15 mouse cellular contexts compared by ENCODE assay signal in genomic region chr7:79522046-79522445, GRCm38 (mm10). TPM values are rescaled to one million over a fixed set of nuclear protein-coding genes. Genes with fewer than 3 reads are reported as not detected.
A peak's percentile ranks its signal among the peaks of the same experiment; 100 is the strongest.
DNase-seq lines count a peak whose midpoint lies in the region; ATAC-seq and TF ChIP-seq lines count a peak whose summit lies in the region.
"Had no signal": no experiment of that assay in that cellular context is flagged by ENCODE, and none has a peak within 500 bp of the region (broad histone marks: within the 10 kb centered on the region; RNA-seq: fewer than 3 reads in every experiment).

No protein-coding gene starts in this region.

- WGBS in midbrain, embryonic 10.5 days = 85% methylated on average over 3 of the region's 3 CpGs
- 95% methylated on average over 3 of the region's 3 CpGs for WGBS in midbrain, embryonic 11.5 days
- WGBS in forebrain, postnatal 0 days = 50% methylated on average over 3 of the region's 3 CpGs
- 89% methylated on average over 3 of the region's 3 CpGs for WGBS in midbrain, embryonic 13.5 days
- WGBS in kidney, embryonic 16.5 days = 86% methylated on average over 3 of the region's 3 CpGs

- H3K9me3 ChIP-seq in midbrain, embryonic 10.5 days (replicated peaks) = no peaks in the 10 kb centered on the region
- no peaks in the 10 kb centered on the region for H3K9me3 ChIP-seq in midbrain, embryonic 11.5 days (ENCODE audit: control insufficient read depth, low read length)
- no peaks in the 10 kb centered on the region for H3K9me3 ChIP-seq in forebrain, postnatal 0 days (ENCODE audit: low read length)
- H3K9me3 ChIP-seq in midbrain, embryonic 13.5 days = no peaks in the 10 kb centered on the region
- no peaks in the 10 kb centered on the region for H3K9me3 ChIP-seq in kidney, embryonic 16.5 days (ENCODE audit: low read length)
- H3K9me3 ChIP-seq: embryonic facial prominence, embryonic 12.5 days; kidney, embryonic 15.5 days; liver, embryonic 12.5 days; megakaryocyte, embryonic 14.5 days had no signal

- no peak for ATAC-seq in midbrain, embryonic 11.5 days (ENCODE audit: low FRiP score)
- ATAC-seq in forebrain, postnatal 0 days = no peak
- no peak for ATAC-seq in midbrain, embryonic 13.5 days
- no peak for ATAC-seq in kidney, embryonic 16.5 days (ENCODE audit: low FRiP score, low TSS enrichment)
- ATAC-seq: inflammation-experienced regulatory T-cells, adult 6 months; liver, embryonic 12.5 days had no signal

- peaks cover 98% of the 10 kb centered on the region for H3K27me3 ChIP-seq in midbrain, embryonic 10.5 days (ENCODE audit: low read depth, poor library complexity, severe bottlenecking)
- peaks cover 22% of the 10 kb centered on the region; the same call in 1 of the 2 replicates for H3K27me3 ChIP-seq in midbrain, embryonic 11.5 days (ENCODE audit: control insufficient read depth, insufficient read depth, low read length)
- H3K27me3 ChIP-seq in forebrain, postnatal 0 days (ENCODE audit: insufficient read depth, low read length) = no peaks in the 10 kb centered on the region
- peaks cover 1% of the 10 kb centered on the region; the same call in 1 of the 2 replicates for H3K27me3 ChIP-seq in midbrain, embryonic 13.5 days
- H3K27me3 ChIP-seq in kidney, embryonic 16.5 days (ENCODE audit: insufficient read depth, low read length) = peaks cover 78% of the 10 kb centered on the region

- H3K4me1 ChIP-seq in midbrain, embryonic 10.5 days = peaks cover 100% of the 10 kb centered on the region
- H3K4me1 ChIP-seq in midbrain, embryonic 11.5 days (ENCODE audit: control insufficient read depth, insufficient read depth, low read length) = peaks cover 66% of the 10 kb centered on the region
- peaks cover 61% of the 10 kb centered on the region for H3K4me1 ChIP-seq in forebrain, postnatal 0 days (ENCODE audit: insufficient read depth)
- H3K4me1 ChIP-seq in midbrain, embryonic 13.5 days (replicated peaks) = peaks cover 95% of the 10 kb centered on the region
- no peaks in the 10 kb centered on the region for H3K4me1 ChIP-seq in kidney, embryonic 16.5 days (ENCODE audit: insufficient read depth, low read length)
- H3K4me1 ChIP-seq: liver, embryonic 12.5 days; megakaryocyte, embryonic 14.5 days had no signal

- peaks cover 22% of the 10 kb centered on the region for H3K36me3 ChIP-seq in midbrain, embryonic 10.5 days
- H3K36me3 ChIP-seq in midbrain, embryonic 11.5 days (ENCODE audit: control insufficient read depth, insufficient read depth, low read length) = no peaks in the 10 kb centered on the region
- peaks cover 38% of the 10 kb centered on the region for H3K36me3 ChIP-seq in forebrain, postnatal 0 days (ENCODE audit: insufficient read depth)
- 0 out of 2 replicates have a peak, but pooled peaks cover 7% of the 10 kb centered on the region for H3K36me3 ChIP-seq in midbrain, embryonic 13.5 days
- no peaks in the 10 kb centered on the region for H3K36me3 ChIP-seq in kidney, embryonic 16.5 days (ENCODE audit: insufficient read depth, low read length)
- H3K36me3 ChIP-seq: embryonic facial prominence, embryonic 12.5 days; kidney, embryonic 15.5 days; liver, embryonic 12.5 days had no signal

- TF ChIP-seq CTCF in forebrain, postnatal 0 days (IDR thresholded peaks at IDR 0.05; ENCODE audit: low read depth) = no peak

- H3K4me2 ChIP-seq in midbrain, embryonic 11.5 days = no peak overlapping the region
- H3K4me2 ChIP-seq in forebrain, postnatal 0 days (ENCODE audit: low read depth) = no peak overlapping the region
- H3K4me2 ChIP-seq in midbrain, embryonic 13.5 days (replicated peaks) = no peak overlapping the region
- H3K4me2 ChIP-seq in kidney, embryonic 16.5 days (replicated peaks; ENCODE audit: low read depth, low read length) = no peak overlapping the region
- H3K4me2 ChIP-seq: embryonic facial prominence, embryonic 12.5 days; kidney, embryonic 15.5 days; liver, embryonic 12.5 days had no signal

- DNase-seq in midbrain, embryonic 10.5 days (ENCODE audit: low spot score) = no peak
- DNase-seq in midbrain, embryonic 11.5 days (ENCODE audit: low spot score, missing footprints) = no peak
- DNase-seq in forebrain, postnatal 0 days = no peak
- DNase-seq in heart, adult 8-10 months (ENCODE audit: low spot score) = no peak
- DNase-seq in gastrocnemius, adult 8-10 months (ENCODE audit: low spot score in 2 of 2) = no peak
- DNase-seq: gastrocnemius, postnatal 25 days; left cerebral cortex, postnatal 4 days; right cerebral cortex, postnatal 14 days had no signal

- peak overlapping the region; percentile 72; the same call in 1 of the 2 replicates for H3K27ac ChIP-seq in midbrain, embryonic 10.5 days (replicated peaks)
- no peak overlapping the region for H3K27ac ChIP-seq in midbrain, embryonic 11.5 days (ENCODE audit: low read depth, low read length)
- H3K27ac ChIP-seq in forebrain, postnatal 0 days (ENCODE audit: low read depth, low read length) = peak overlapping the region; percentile 98
- peak overlapping the region; percentile 97 for H3K27ac ChIP-seq in midbrain, embryonic 13.5 days
- H3K27ac ChIP-seq in kidney, embryonic 16.5 days (ENCODE audit: low read length) = no peak overlapping the region
- H3K27ac ChIP-seq: embryonic facial prominence, embryonic 12.5 days; kidney, embryonic 15.5 days; liver, embryonic 12.5 days had no signal

- no peak overlapping the region for H3K4me3 ChIP-seq in midbrain, embryonic 10.5 days
- no peak overlapping the region for H3K4me3 ChIP-seq in midbrain, embryonic 11.5 days (ENCODE audit: low read depth, low read length)
- no peak overlapping the region for H3K4me3 ChIP-seq in forebrain, postnatal 0 days (ENCODE audit: low read depth, low read length)
- H3K4me3 ChIP-seq in midbrain, embryonic 13.5 days (replicated peaks) = no peak overlapping the region
- no peak overlapping the region for H3K4me3 ChIP-seq in kidney, embryonic 16.5 days (ENCODE audit: low read length)
- H3K4me3 ChIP-seq: embryonic facial prominence, embryonic 12.5 days; kidney, embryonic 15.5 days; liver, embryonic 12.5 days; megakaryocyte, embryonic 14.5 days had no signal

- no peak overlapping the region for H3K9ac ChIP-seq in midbrain, embryonic 11.5 days (ENCODE audit: low read length)
- no peak overlapping the region for H3K9ac ChIP-seq in forebrain, postnatal 0 days
- peak overlapping the region; percentile 30; the same call in 1 of the 2 replicates for H3K9ac ChIP-seq in midbrain, embryonic 13.5 days (replicated peaks)
- H3K9ac ChIP-seq in kidney, embryonic 16.5 days (replicated peaks; ENCODE audit: low read length) = no peak overlapping the region
- H3K9ac ChIP-seq: embryonic facial prominence, embryonic 12.5 days; kidney, embryonic 15.5 days; liver, embryonic 12.5 days had no signal

RNA-seq across cellular contexts. Expression of gene Polg, which starts 55.9 kb away (rescaled TPM):
- polyA plus RNA-seq in midbrain, embryonic 10.5 days (2016; fragmentation: Nextera tagmentation; extraction: Ambion mirVana) = 41.3 and 43.2 TPM in 2 replicates
- polyA plus RNA-seq in midbrain, embryonic 11.5 days (2014; fragmentation: Nextera tagmentation; extraction: Ambion mirVana) = 24.0 and 26.7 TPM in 2 replicates
- 51.1 and 52.9 TPM in 2 replicates for total RNA-seq in forebrain, postnatal 0 days (2014; rRNA removed)
- polyA plus RNA-seq in forebrain, postnatal 0 days (2015; fragmentation: Nextera tagmentation; extraction: Ambion mirVana) = 17.4 and 19.4 TPM in 2 replicates
- 22.0 and 23.8 TPM in 2 replicates for polyA plus RNA-seq in midbrain, embryonic 13.5 days (2015; fragmentation: Nextera tagmentation; extraction: Ambion mirVana)
- polyA plus RNA-seq in kidney, embryonic 16.5 days (2015; fragmentation: Nextera tagmentation; extraction: Ambion mirVana) = 37.1 and 37.7 TPM in 2 replicates
- 10 to 100 TPM; 65.9 to 72.3 (median 69.9) TPM for total RNA-seq in heart, adult 8-10 months (2022)
- 10 to 100 TPM; 26.0 to 43.5 (median 38.1) TPM for total RNA-seq in gastrocnemius, adult 8-10 months (2022)

Comparison
In these comparisons a context has a peak if more than half of its experiments do, and no peak if none do; other contexts are left out.
1. H3K27ac ChIP-seq: peak in midbrain, embryonic 10.5 days (single experiment), forebrain, postnatal 0 days (single experiment) and midbrain, embryonic 13.5 days (single experiment); none in midbrain, embryonic 11.5 days (single experiment) and kidney, embryonic 16.5 days (single experiment).